Mouse (Mus musculus) embryo, embryonic 10.5 days (tissue): Measurements from ENCODE around the gene 2410002F23Rik.
"Not testable (repeated sequence)": the region's sequence is repeated elsewhere in the genome, so short reads cannot be mapped to it uniquely, and the experiment has no call there.

Experiments used
- DNase-seq: peaks from one replicate; pipeline ENCODE4 v3.0.0-alpha.2; 2015; ENCODE audit warnings: low spot score

Gene 2410002F23Rik

GRCm38 (mm10) chr7:44262791-44263643, 16.5 kb downstream of the 2410002F23Rik start:
- peak; percentile 99 for DNase-seq

- DNase-seq: no peak
These were observed 21.6 kb downstream of the 2410002F23Rik start for GRCm38 (mm10) chr7:44268117-44268516.

- DNase-seq: no peak
These were observed 22.9 kb downstream of the 2410002F23Rik start for GRCm38 (mm10) chr7:44269397-44269796.

GRCm38 (mm10) chr7:44271309-44271708, 24.8 kb downstream of the 2410002F23Rik start:
- DNase-seq: no peak

- DNase-seq: no peak
These were observed 26.0 kb downstream of the 2410002F23Rik start for GRCm38 (mm10) chr7:44272546-44272945.

GRCm38 (mm10) chr7:44273446-44273845, 26.9 kb downstream of the 2410002F23Rik start:
- no peak for DNase-seq

GRCm38 (mm10) chr7:44274096-44274495, 27.6 kb downstream of the 2410002F23Rik start:
- no peak for DNase-seq

GRCm38 (mm10) chr7:44275546-44275945, 29.0 kb downstream of the 2410002F23Rik start:
- no peak for DNase-seq

GRCm38 (mm10) chr7:44276461-44277249, 30.1 kb downstream of the 2410002F23Rik start:
- DNase-seq: no peak

- DNase-seq: peak; percentile 51
These were observed 30.7 kb downstream of the 2410002F23Rik start for GRCm38 (mm10) chr7:44277250-44277622.

GRCm38 (mm10) chr7:44280959-44281358, 34.4 kb downstream of the 2410002F23Rik start:
- DNase-seq: no peak

GRCm38 (mm10) chr7:44281586-44281985, 35.1 kb downstream of the 2410002F23Rik start:
- no peak for DNase-seq

GRCm38 (mm10) chr7:44287760-44288159, 41.2 kb downstream of the 2410002F23Rik start:
- no peak for DNase-seq

- no peak for DNase-seq
These were observed 44.5 kb downstream of the 2410002F23Rik start for GRCm38 (mm10) chr7:44290986-44291385.

GRCm38 (mm10) chr7:44291418-44291817, 44.9 kb downstream of the 2410002F23Rik start:
- no peak for DNase-seq

GRCm38 (mm10) chr7:44297501-44297900, 51.0 kb downstream of the 2410002F23Rik start:
- DNase-seq: not testable (repeated sequence)
